In the genomic region with DNA sequence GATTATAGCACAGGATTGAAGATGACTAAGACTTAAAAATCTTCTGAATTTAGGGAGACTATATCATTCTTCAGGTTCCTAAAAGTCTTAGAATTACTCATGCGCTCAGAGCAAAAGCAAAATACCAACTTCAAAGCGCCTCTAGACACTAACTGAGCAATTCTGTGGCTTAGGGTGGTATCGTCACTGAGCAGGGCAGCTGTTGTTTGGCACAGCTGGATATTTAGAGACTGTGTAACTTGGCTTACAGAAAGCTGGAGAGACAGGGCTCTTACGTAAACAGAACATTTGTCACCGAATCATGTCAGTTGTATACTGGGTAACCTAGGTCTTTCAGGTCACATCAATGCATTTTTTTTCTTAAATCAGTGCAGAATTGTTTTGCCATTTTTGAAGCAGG, we compare ENCODE assay signal across 13 mouse cellular contexts. TPM values are rescaled to one million over a fixed set of nuclear protein-coding genes. Genes with fewer than 3 reads are reported as not detected.
DNase-seq lines count a peak whose midpoint lies in the region; ATAC-seq and TF ChIP-seq lines count a peak whose summit lies in the region.
"Had no signal": no experiment of that assay in that cellular context is flagged by ENCODE, and none has a peak within 500 bp of the region (broad histone marks: within the 10 kb centered on the region; RNA-seq: fewer than 3 reads in every experiment).

No protein-coding gene starts in this region.

- no peak for TF ChIP-seq CTCF in left cerebral cortex, adult 2 months (IDR thresholded peaks at IDR 0.05)

- H3K27me3 ChIP-seq in neural tube, embryonic 15.5 days (replicated peaks): no peaks in the 10 kb centered on the region
- H3K27me3 ChIP-seq: lung, embryonic 15.5 days had no signal

- no peak overlapping the region for H3K9ac ChIP-seq in neural tube, embryonic 15.5 days (replicated peaks)

- H3K36me3 ChIP-seq in neural tube, embryonic 15.5 days: no peaks in the 10 kb centered on the region
- H3K36me3 ChIP-seq: lung, embryonic 15.5 days had no signal

- no peak overlapping the region for H3K4me3 ChIP-seq in left cerebral cortex, adult 2 months
- H3K4me3 ChIP-seq in neural tube, embryonic 15.5 days (replicated peaks): no peak overlapping the region

- no peaks in the 10 kb centered on the region for H3K9me3 ChIP-seq in neural tube, embryonic 15.5 days (replicated peaks)
- H3K9me3 ChIP-seq: lung, embryonic 15.5 days had no signal

- DNase-seq in left cerebral cortex, adult 2 months (ENCODE audit: extremely low spot score in 1 of 2, low spot score in 2 of 2): no peak
- no peak for DNase-seq in left cerebral cortex, adult 8-10 months (ENCODE audit: low spot score in 2 of 2)
- peak; percentile 20 to 34 for DNase-seq in B cell, adult 2 months
- DNase-seq in adipocyte (ENCODE audit: low spot score): peak; percentile 30
- DNase-seq in urinary bladder, postnatal 4 days (ENCODE audit: low spot score in 2 of 2): no peak
- no peak for DNase-seq in adrenal gland, postnatal 36 days

- intact Hi-C loops in left cerebral cortex, adult 2 months (cut with DNase I): loop anchor here (5.0 to 10.0 kb wide), 2 partner anchors 906 to 1104 kb away; partner anchors contain the start of gene Scg2

- 20% methylated on average over 5 of the region's 5 CpGs for WGBS in neural tube, embryonic 15.5 days

- H3K4me2 ChIP-seq in neural tube, embryonic 15.5 days: peak overlapping the region; percentile 88

- H3K4me1 ChIP-seq in neural tube, embryonic 15.5 days: peaks cover 19% of the 10 kb centered on the region

- H3K27ac ChIP-seq in left cerebral cortex, adult 2 months: peak overlapping the region; percentile 83
- H3K27ac ChIP-seq in neural tube, embryonic 15.5 days (replicated peaks): no peak overlapping the region
- H3K27ac ChIP-seq: kidney, postnatal 0 days had no signal

- ATAC-seq in neural tube, embryonic 15.5 days (ENCODE audit: low FRiP score): no peak
- ATAC-seq in megakaryocyte progenitor cell, adult 5-6 weeks (replicated peaks; ENCODE audit: poor library complexity): no peak

RNA-seq across cellular contexts. Expression of gene BC035947, which starts 26.4 kb away (rescaled TPM):
- under 1 TPM; 0.77 to 0.79 TPM for total RNA-seq in left cerebral cortex, adult 2 months (2021)
- 1 to 10 TPM; 1.1 to 1.8 (median 1.3) TPM for total RNA-seq in left cerebral cortex, adult 8-10 months (2022)
- polyA plus RNA-seq in neural tube, embryonic 15.5 days (2015; fragmentation: Nextera tagmentation; extraction: Ambion mirVana): 1.00 and 1.0 TPM in 2 replicates
- total RNA-seq in adrenal gland, postnatal 36 days (2021): under 1 TPM in 1 of 2 experiments, not detected in 1; 0.17 TPM
- not detected in 2 replicates for total RNA-seq in megakaryocyte progenitor cell, adult 5-6 weeks (2015)
- not detected in 2 replicates for total RNA-seq in megakaryocyte progenitor cell, adult 5-6 weeks (2017)
- total RNA-seq: gastrocnemius, postnatal 14 days; heart, postnatal 14 days had no signal

RNA-seq across cellular contexts. Expression of gene Mogat1, which starts 27.6 kb away (rescaled TPM):
- total RNA-seq in left cerebral cortex, adult 2 months (2021): not detected
- not detected for total RNA-seq in left cerebral cortex, adult 8-10 months (2022)
- polyA plus RNA-seq in neural tube, embryonic 15.5 days (2015; fragmentation: Nextera tagmentation; extraction: Ambion mirVana): 0.82 and 0.83 TPM in 2 replicates
- total RNA-seq in adrenal gland, postnatal 36 days (2021): 1 to 10 TPM; 2.1 to 3.1 TPM
- not detected in 2 replicates for total RNA-seq in megakaryocyte progenitor cell, adult 5-6 weeks (2015)
- total RNA-seq in megakaryocyte progenitor cell, adult 5-6 weeks (2017): not detected in 2 replicates
- total RNA-seq: heart, postnatal 14 days; left cerebral cortex, postnatal 10 days had no signal

RNA-seq across cellular contexts. Expression of gene Farsb, which starts 49.7 kb away (rescaled TPM):
- 10 to 100 TPM; 61.0 to 61.9 TPM for total RNA-seq in left cerebral cortex, adult 2 months (2021)
- total RNA-seq in left cerebral cortex, adult 8-10 months (2022): 10 to 100 TPM; 58.2 to 64.4 (median 60.6) TPM
- 160 and 161 TPM in 2 replicates for polyA plus RNA-seq in neural tube, embryonic 15.5 days (2015; fragmentation: Nextera tagmentation; extraction: Ambion mirVana)
- total RNA-seq in adrenal gland, postnatal 36 days (2021): 10 to 100 TPM; 71.0 to 77.3 TPM
- total RNA-seq in megakaryocyte progenitor cell, adult 5-6 weeks (2015): 92.8 and 136 TPM in 2 replicates
- total RNA-seq in megakaryocyte progenitor cell, adult 5-6 weeks (2017): 62.8 and 73.3 TPM in 2 replicates

Comparison
In these comparisons a context has a peak if more than half of its experiments do, and no peak if none do; other contexts are left out.
1. DNase-seq: peak in B cell, adult 2 months (2 of 2) and adipocyte (single experiment); none in left cerebral cortex, adult 2 months (0 of 2), left cerebral cortex, adult 8-10 months (0 of 2), urinary bladder, postnatal 4 days (0 of 2) and adrenal gland, postnatal 36 days (0 of 2).